ENCODE assay signal across 24 mouse cellular contexts in the genomic region with DNA sequence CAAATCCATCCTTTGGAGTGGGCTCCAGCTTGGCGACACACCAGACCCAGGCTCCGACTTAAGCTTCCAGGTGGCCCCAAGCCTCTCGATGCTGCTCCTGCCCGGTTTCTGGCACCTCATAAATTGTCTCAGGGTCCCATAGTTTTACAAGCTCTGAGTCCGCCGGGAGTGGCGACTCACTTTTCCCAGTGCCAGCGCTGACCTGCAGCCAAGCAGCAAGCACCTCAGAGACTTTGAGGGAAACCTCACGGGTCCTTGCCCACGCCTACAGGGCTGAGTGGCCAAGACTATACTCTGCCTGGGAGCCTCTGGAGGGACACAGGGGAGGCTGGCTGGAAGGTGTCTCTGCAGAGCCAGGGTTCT.
A peak's percentile ranks its signal among the peaks of the same experiment; 100 is the strongest.
DNase-seq lines count a peak whose midpoint lies in the region; ATAC-seq and TF ChIP-seq lines count a peak whose summit lies in the region.
"Had no signal": no experiment of that assay in that cellular context is flagged by ENCODE, and none has a peak within 500 bp of the region (broad histone marks: within the 10 kb centered on the region; RNA-seq: fewer than 3 reads in every experiment).

No protein-coding gene starts in this region.

- peak overlapping the region; percentile 44; the same call in 1 of the 2 replicates for H3K27ac ChIP-seq in forebrain, embryonic 10.5 days
- no peak overlapping the region for H3K27ac ChIP-seq in forebrain, embryonic 16.5 days (ENCODE audit: low read length)
- H3K27ac ChIP-seq in limb, embryonic 12.5 days = peak overlapping the region; percentile 69
- no peak overlapping the region for H3K27ac ChIP-seq in lung, postnatal 0 days (ENCODE audit: low read length)
- H3K27ac ChIP-seq: embryonic facial prominence, embryonic 15.5 days; forebrain, embryonic 15.5 days; heart, embryonic 15.5 days; hindbrain, embryonic 13.5 days; hindbrain, postnatal 0 days had no signal

- H3K36me3 ChIP-seq in forebrain, embryonic 10.5 days (replicated peaks) = no peaks in the 10 kb centered on the region
- H3K36me3 ChIP-seq in forebrain, embryonic 16.5 days (ENCODE audit: control insufficient read depth, insufficient read depth) = no peaks in the 10 kb centered on the region
- H3K36me3 ChIP-seq in limb, embryonic 12.5 days = no peaks in the 10 kb centered on the region; the same call in none of the 2 replicates
- no peaks in the 10 kb centered on the region for H3K36me3 ChIP-seq in lung, postnatal 0 days (ENCODE audit: insufficient read depth, low read length)
- H3K36me3 ChIP-seq: forebrain, embryonic 15.5 days; G1E had no signal

- TF ChIP-seq CTCF in lung, postnatal 0 days (IDR thresholded peaks at IDR 0.05) = no peak

- ATAC-seq in forebrain, embryonic 16.5 days = no peak
- ATAC-seq in limb, embryonic 12.5 days (ENCODE audit: insufficient number of reproducible peaks, insufficient read depth, low FRiP score, low TSS enrichment, low read depth) = no peak
- ATAC-seq in lung, postnatal 0 days = no peak
- ATAC-seq: CD4-positive, CD25-positive, alpha-beta regulatory T cell, adult 4 months; forebrain, embryonic 15.5 days; hindbrain, postnatal 0 days had no signal

- H3K27me3 ChIP-seq in forebrain, embryonic 10.5 days (ENCODE audit: poor library complexity, severe bottlenecking) = peaks cover 46% of the 10 kb centered on the region
- no peaks in the 10 kb centered on the region for H3K27me3 ChIP-seq in forebrain, embryonic 16.5 days (replicated peaks; ENCODE audit: control insufficient read depth, insufficient read depth, low read length)
- H3K27me3 ChIP-seq in limb, embryonic 12.5 days = 0 out of 2 replicates have a peak, but pooled peaks cover 5% of the 10 kb centered on the region
- no peaks in the 10 kb centered on the region for H3K27me3 ChIP-seq in lung, postnatal 0 days (replicated peaks; ENCODE audit: insufficient read depth, low read length)
- H3K27me3 ChIP-seq: embryonic facial prominence, embryonic 15.5 days; forebrain, embryonic 15.5 days; heart, embryonic 15.5 days had no signal

- no peak overlapping the region for H3K4me2 ChIP-seq in forebrain, embryonic 16.5 days (ENCODE audit: low read length)
- no peak overlapping the region for H3K4me2 ChIP-seq in limb, embryonic 12.5 days
- no peak overlapping the region for H3K4me2 ChIP-seq in lung, postnatal 0 days (replicated peaks; ENCODE audit: low read depth, low read length)
- H3K4me2 ChIP-seq: embryonic facial prominence, embryonic 15.5 days; forebrain, embryonic 15.5 days; heart, embryonic 11.5 days; heart, embryonic 15.5 days; hindbrain, embryonic 13.5 days had no signal

- TF ChIP-seq EP300 in lung, postnatal 0 days (IDR thresholded peaks at IDR 0.05) = no peak

- H3K4me1 ChIP-seq in forebrain, embryonic 10.5 days = peaks cover 37% of the 10 kb centered on the region
- H3K4me1 ChIP-seq in forebrain, embryonic 16.5 days (replicated peaks; ENCODE audit: control insufficient read depth, insufficient read depth, low read length) = peaks cover 12% of the 10 kb centered on the region
- H3K4me1 ChIP-seq in limb, embryonic 12.5 days (replicated peaks) = peaks cover 61% of the 10 kb centered on the region
- peaks cover 6% of the 10 kb centered on the region for H3K4me1 ChIP-seq in lung, postnatal 0 days (ENCODE audit: insufficient read depth, low read depth, low read length)

- H3K9me3 ChIP-seq in forebrain, embryonic 10.5 days = peaks cover 4% of the 10 kb centered on the region; the same call in 1 of the 2 replicates
- peaks cover 3% of the 10 kb centered on the region; the same call in 1 of the 2 replicates for H3K9me3 ChIP-seq in forebrain, embryonic 16.5 days (ENCODE audit: control insufficient read depth, low read length)
- H3K9me3 ChIP-seq in limb, embryonic 12.5 days = peaks cover 4% of the 10 kb centered on the region; the same call in 1 of the 2 replicates
- H3K9me3 ChIP-seq in lung, postnatal 0 days (ENCODE audit: low read length) = no peaks in the 10 kb centered on the region
- H3K9me3 ChIP-seq: embryonic facial prominence, embryonic 15.5 days; forebrain, embryonic 15.5 days; heart, embryonic 15.5 days had no signal

- H3K9ac ChIP-seq in forebrain, embryonic 16.5 days (replicated peaks; ENCODE audit: low read depth, low read length) = no peak overlapping the region
- no peak overlapping the region for H3K9ac ChIP-seq in limb, embryonic 12.5 days (replicated peaks)
- H3K9ac ChIP-seq in lung, postnatal 0 days (replicated peaks; ENCODE audit: low read depth) = no peak overlapping the region
- H3K9ac ChIP-seq: embryonic facial prominence, embryonic 15.5 days; forebrain, embryonic 15.5 days; heart, embryonic 15.5 days; hindbrain, embryonic 13.5 days had no signal

- WGBS in forebrain, embryonic 10.5 days = 91% methylated on average over 10 of the region's 10 CpGs
- WGBS in forebrain, embryonic 16.5 days = 82% methylated on average over 10 of the region's 10 CpGs
- 16% methylated on average over 10 of the region's 10 CpGs for WGBS in limb, embryonic 12.5 days
- 77% methylated on average over 10 of the region's 10 CpGs for WGBS in lung, postnatal 0 days

- no peak overlapping the region for H3K4me3 ChIP-seq in forebrain, embryonic 10.5 days
- H3K4me3 ChIP-seq in forebrain, embryonic 16.5 days (replicated peaks; ENCODE audit: low read length) = no peak overlapping the region
- no peak overlapping the region for H3K4me3 ChIP-seq in limb, embryonic 12.5 days (replicated peaks)
- no peak overlapping the region for H3K4me3 ChIP-seq in lung, postnatal 0 days (ENCODE audit: low read depth, low read length)
- H3K4me3 ChIP-seq: embryonic facial prominence, embryonic 15.5 days; erythroblast, embryonic 14.5 days; forebrain, embryonic 15.5 days; heart, embryonic 15.5 days; hindbrain, embryonic 13.5 days had no signal

- no peak for DNase-seq in forebrain, embryonic 10.5 days (ENCODE audit: extremely low spot score, low spot score)
- peak; percentile 28 for DNase-seq in NIH3T3 (ENCODE audit: low read depth)
- peak; percentile 33 for DNase-seq in hindlimb bud, embryonic 11.5 days (ENCODE audit: extremely low spot score, low read depth, low spot score)
- no peak for DNase-seq in urinary bladder, adult 2 months (ENCODE audit: low spot score)
- no peak for DNase-seq in cerebellum, adult 11 months
- DNase-seq in lung, postnatal 0 days (ENCODE audit: low spot score) = no peak
- DNase-seq: B cell, adult 2 months; cerebellum, adult 8-10 months; cerebellum, postnatal 14 days; embryo, embryonic 11 days; gastrocnemius, postnatal 36 days; heart, postnatal 14 days; kidney, adult 11 months had no signal

Comparison
In these comparisons a context has a peak if more than half of its experiments do, and no peak if none do; other contexts are left out.
1. H3K27ac ChIP-seq: peak in forebrain, embryonic 10.5 days (single experiment) and limb, embryonic 12.5 days (single experiment); none in forebrain, embryonic 16.5 days (single experiment) and lung, postnatal 0 days (single experiment).
2. DNase-seq: peak in NIH3T3 (single experiment) and hindlimb bud, embryonic 11.5 days (single experiment); none in forebrain, embryonic 10.5 days (single experiment), urinary bladder, adult 2 months (single experiment), cerebellum, adult 11 months (single experiment) and lung, postnatal 0 days (single experiment).